ENCODE assay signal across 7 mouse cellular contexts in genomic region chr9:59134171-59135041, GRCm38 (mm10).
DNase-seq lines count a peak whose midpoint lies in the region; ATAC-seq and TF ChIP-seq lines count a peak whose summit lies in the region.

No protein-coding gene starts in this region.

- no peaks in the 10 kb centered on the region for H3K79me2 ChIP-seq in heart, adult 2 months (replicated peaks; ENCODE audit: control insufficient read depth, insufficient read depth, low read length)

- TF ChIP-seq EP300 in heart, adult 2 months (IDR thresholded peaks at IDR 0.05; ENCODE audit: insufficient read depth, low read depth, low read length), result no peak

- DNase-seq in NIH3T3 (ENCODE audit: low read depth), result peak; percentile 8
- DNase-seq in brain, embryonic 14.5 days (ENCODE audit: low read depth), result peak; percentile 46
- peak; percentile 40 to 46 for DNase-seq in heart, adult 2 months
- DNase-seq in kidney, adult 18-20 months, result peak; percentile 27
- peak; percentile 70 for DNase-seq in lung, embryonic 14.5 days
- DNase-seq in retina, postnatal 7 days (ENCODE audit: low read depth, low spot score), result peak; percentile 23
- DNase-seq in thymus, adult 18-20 months, result no peak

- H3K9me3 ChIP-seq in lung, embryonic 14.5 days (ENCODE audit: low read depth, low read length), result no peaks in the 10 kb centered on the region

- peaks cover 7% of the 10 kb centered on the region; the same call in 1 of the 2 replicates for H3K4me1 ChIP-seq in heart, adult 2 months (ENCODE audit: control insufficient read depth, insufficient read depth, low read length)
- peaks cover 5% of the 10 kb centered on the region for H3K4me1 ChIP-seq in lung, embryonic 14.5 days (ENCODE audit: insufficient read depth)

- TF ChIP-seq CTCF in brain, embryonic 14.5 days (IDR thresholded peaks at IDR 0.05; ENCODE audit: borderline replicate concordance, extremely low read depth, insufficient read depth, insufficient read length), result no peak
- TF ChIP-seq CTCF in heart, adult 2 months (IDR thresholded peaks at IDR 0.05), result no peak
- TF ChIP-seq CTCF in lung, embryonic 14.5 days (IDR thresholded peaks at IDR 0.05; ENCODE audit: low read depth), result no peak

- no peak for TF ChIP-seq POLR2A in brain, embryonic 14.5 days (IDR thresholded peaks at IDR 0.05; ENCODE audit: borderline replicate concordance, extremely low read depth, insufficient read depth, insufficient read length, poor library complexity, severe bottlenecking)
- peak; percentile 56; the same call in 1 of the 2 replicates for TF ChIP-seq POLR2A in heart, adult 2 months (IDR thresholded peaks at IDR 0.05; ENCODE audit: insufficient read depth, low read depth, low read length)

- H3K36me3 ChIP-seq in heart, adult 2 months (ENCODE audit: control insufficient read depth, insufficient read depth, low read length), result no peaks in the 10 kb centered on the region
- no peaks in the 10 kb centered on the region for H3K36me3 ChIP-seq in lung, embryonic 14.5 days (ENCODE audit: insufficient read depth)

- intact Hi-C loops in heart, adult 2 months (cut with DNase I), result loop anchor here (5.0 kb wide), 2 partner anchors 52 to 67 kb away; no protein-coding TSS in a partner anchor

- H3K27me3 ChIP-seq in heart, adult 2 months (ENCODE audit: control insufficient read depth, insufficient read depth, low read length), result no peaks in the 10 kb centered on the region
- H3K27me3 ChIP-seq in lung, embryonic 14.5 days (ENCODE audit: insufficient read depth, low read length), result no peaks in the 10 kb centered on the region

- peak overlapping the region; percentile 50 for H3K27ac ChIP-seq in heart, adult 2 months
- H3K27ac ChIP-seq in lung, embryonic 14.5 days (ENCODE audit: low read depth), result peak overlapping the region; percentile 65

- WGBS in heart, adult 2 months, result 19% methylated on average over 15 of the region's 15 CpGs
- WGBS in lung, embryonic 14.5 days, result 14% methylated on average over 15 of the region's 15 CpGs

- peak overlapping the region; percentile 75 for H3K9ac ChIP-seq in heart, adult 2 months (ENCODE audit: low read depth, low read length)
- 0 out of 2 replicates have a peak overlapping the region, but pooled peaks have one; percentile 20 for H3K9ac ChIP-seq in lung, embryonic 14.5 days

- peak overlapping the region; percentile 39 for H3K4me3 ChIP-seq in heart, adult 2 months
- no peak overlapping the region for H3K4me3 ChIP-seq in lung, embryonic 14.5 days (ENCODE audit: low read depth, low read length)

- peak overlapping the region; percentile 41 for H3K4me2 ChIP-seq in lung, embryonic 14.5 days

- ATAC-seq in lung, embryonic 14.5 days (ENCODE audit: insufficient read depth), result peak; percentile 85

Comparison
In these comparisons a context has a peak if more than half of its experiments do, and no peak if none do; other contexts are left out.
1. DNase-seq: peak in NIH3T3 (single experiment), brain, embryonic 14.5 days (single experiment), heart, adult 2 months (2 of 2), kidney, adult 18-20 months (single experiment), lung, embryonic 14.5 days (single experiment) and retina, postnatal 7 days (single experiment); none in thymus, adult 18-20 months (0 of 2).